Mouse (Mus musculus) cerebellum, adult 2 months (tissue): ENCODE data around the gene Gm17571.

Experiments
- CTCF ChIP-seq: fragments of 200-500 bp; IDR thresholded peaks from 2 replicates; pipeline ENCODE4 v1.5.1; 2011; ENCODE audit warnings: low read depth, mild to moderate bottlenecking, control low read depth, low read length, moderate library complexity, borderline replicate concordance; ENCODE audit not compliant: insufficient read depth
- POLR2A ChIP-seq: fragments of 200-500 bp; IDR thresholded peaks from 2 replicates; pipeline ENCODE4 v1.6.1; 2011; ENCODE audit warnings: low read length, control low read depth, borderline replicate concordance; ENCODE audit not compliant: insufficient read depth

DNA sequence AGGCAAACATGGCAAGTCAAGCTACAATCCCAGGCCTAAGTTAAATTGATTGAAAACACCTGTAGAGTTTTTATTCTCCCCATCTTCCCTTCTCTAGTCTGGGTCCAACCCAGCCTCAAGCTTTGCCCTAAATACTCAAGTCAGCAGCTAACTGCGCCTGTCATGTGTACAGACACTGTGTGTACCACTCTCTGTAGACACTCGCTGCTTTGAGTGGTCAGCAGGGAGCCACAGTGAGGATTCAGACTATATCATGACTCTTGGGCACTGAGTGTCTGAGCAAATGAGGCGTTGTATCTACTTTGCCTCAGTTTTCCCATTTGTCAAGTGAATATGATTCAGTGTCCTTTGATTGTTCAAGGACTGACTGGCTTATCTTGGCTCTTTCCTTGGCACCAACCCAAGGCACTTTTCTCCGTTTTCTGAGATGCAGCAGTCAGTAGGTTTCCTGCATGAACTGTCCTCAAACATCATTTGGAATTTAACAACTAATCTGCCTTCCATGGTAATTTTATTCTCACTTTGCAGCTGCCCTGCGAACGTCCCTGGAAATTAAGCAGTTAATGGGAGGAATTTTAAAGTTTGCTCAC, 13.0 kb downstream of the Gm17571 start:
- TF ChIP-seq CTCF (no peak), POLR2A (no peak)
